Mouse (Mus musculus) heart, postnatal 0 days (tissue): Measurements from ENCODE around the gene Sema7a. TPM values are rescaled to one million over a fixed set of nuclear protein-coding genes. Genes with fewer than 3 reads are reported as not detected.

ENCODE experiments used
- ATAC-seq: fragments of 200-750 bp; cut with Nextera tagmentation; 2 replicates; pipeline ENCODE4 v1.8.0; 2017; ENCODE audit warnings: low read depth, moderate number of reproducible peaks, moderate library complexity; ENCODE audit not compliant: insufficient read depth
- DNase-seq: peaks from one replicate; pipeline ENCODE4 v3.0.0-alpha.2; 2016; ENCODE audit warnings: low spot score
- H3K27ac ChIP-seq: fragments of 300-500 bp; sonication (generic); 2 replicates; pipeline ENCODE4 v1.5.1; 2014; ENCODE audit warnings: low read depth, mild to moderate bottlenecking
- H3K27me3 ChIP-seq: fragments of 300-500 bp; sonication (generic); 2 replicates; pipeline ENCODE4 v1.6.1; 2014; ENCODE audit warnings: low read length, mixed read lengths; ENCODE audit not compliant: control insufficient read depth, insufficient read depth
- H3K36me3 ChIP-seq: fragments of 300-500 bp; sonication (generic); replicated peaks from 2 replicates; pipeline ENCODE4 v1.6.1; 2014; ENCODE audit warnings: low read length, mixed read lengths; ENCODE audit not compliant: control insufficient read depth, insufficient read depth
- H3K4me1 ChIP-seq: fragments of 300-500 bp; sonication (generic); 2 replicates; pipeline ENCODE4 v1.6.1; 2014; ENCODE audit warnings: antibody characterized with exemption; ENCODE audit not compliant: control insufficient read depth, insufficient read depth
- H3K4me2 ChIP-seq: fragments of 300-500 bp; sonication (generic); 2 replicates; pipeline ENCODE4 v1.6.1; 2014; ENCODE audit warnings: low read depth, mild to moderate bottlenecking, low read length, moderate library complexity
- H3K4me3 ChIP-seq: fragments of 300-500 bp; sonication (generic); 2 replicates; pipeline ENCODE4 v1.5.1; 2014; ENCODE audit warnings: low read depth, low read length
- H3K9ac ChIP-seq: fragments of 300-500 bp; sonication (generic); replicated peaks from 2 replicates; pipeline ENCODE4 v1.6.1; 2014; ENCODE audit warnings: low read depth, low read length, mixed read lengths
- H3K9me3 ChIP-seq: fragments of 300-500 bp; sonication (generic); replicated peaks from 2 replicates; pipeline ENCODE4 v1.6.1; 2016; ENCODE audit warnings: low read length; ENCODE audit not compliant: control insufficient read depth
- CTCF ChIP-seq: IDR thresholded peaks from 2 replicates; pipeline ENCODE4 v1.5.1; 2016; ENCODE audit warnings: antibody characterized with exemption, control low read depth, low read depth
- EP300 ChIP-seq: IDR thresholded peaks from 2 replicates; pipeline ENCODE4 v1.6.1; 2016; ENCODE audit warnings: antibody characterized with exemption, low read depth
- WGBS: fragments of 180-500 bp; shearing (Covaris S2); extraction: QIAGEN DNeasy Blood & Tissue Kit; methylation state at CpG from one replicate; pipeline ENCODE4 v1.1.7; 2014; 5-methylcytosine and 5-hydroxymethylcytosine counted together
- polyA plus RNA-seq: library from polyadenylated mRNA; unstranded; fragments of >200 nt; fragmentation: Nextera tagmentation; extraction: Ambion mirVana; gene quantifications from 2 replicates; pipeline ENCODE4 v1.2.1, GENCODE M21; 2015
- total RNA-seq: library from RNA; depleted of rRNA; stranded (reverse); fragments of >200 nt; gene quantifications from 2 replicates; pipeline ENCODE4 v1.2.3, GENCODE M21; 2014; ENCODE audit warnings: low replicate concordance

The Sema7a gene
- total and polyA plus RNA-seq, 2 experiments from 2014 or later = 1.2 to 16.8 TPM

GRCm38 (mm10) chr9:57965281-57966185 is 25.6 kb downstream of the Sema7a start:
- Histone ChIP-seq H3K4me1 (peaks cover 30% of the 10 kb centered on the region), H3K4me3 (no peak overlapping the region), H3K27ac (peak overlapping the region; percentile 60), H3K9ac (no peak overlapping the region), H3K4me2 (no peak overlapping the region), H3K27me3 (no peaks in the 10 kb centered on the region), H3K36me3 (peaks cover 6% of the 10 kb centered on the region; the same call in 1 of the 2 replicates), H3K9me3 (no peaks in the 10 kb centered on the region)
- TF ChIP-seq EP300 (no peak), CTCF (no peak)
- ATAC-seq = no peak
- 37% methylated on average over 12 of the region's 12 CpGs for WGBS
- no peak for DNase-seq

- WGBS = 27% methylated on average over 14 of the region's 14 CpGs
- Histone ChIP-seq H3K36me3 (no peaks in the 10 kb centered on the region), H3K9ac (no peak overlapping the region), H3K27me3 (no peaks in the 10 kb centered on the region), H3K4me1 (peaks cover 28% of the 10 kb centered on the region), H3K4me2 (no peak overlapping the region), H3K4me3 (no peak overlapping the region), H3K27ac (peak overlapping the region; percentile 80), H3K9me3 (no peaks in the 10 kb centered on the region)
- peak; percentile 38 for DNase-seq
- ATAC-seq = peak; percentile 65; the same call in 1 of the 2 replicates
- 0 out of 2 replicates have a peak, but pooled peaks have one; percentile 7 for TF ChIP-seq CTCF
- 0 out of 2 replicates have a peak, but pooled peaks have one; percentile 26 for TF ChIP-seq EP300
These were observed 27.5 kb downstream of the Sema7a start for GRCm38 (mm10) chr9:57967237-57967960.

GRCm38 (mm10) chr9:57968166-57968771 is 28.4 kb downstream of the Sema7a start:
- H3K27ac ChIP-seq = peak overlapping the region; percentile 80
- TF ChIP-seq CTCF = no peak
- TF ChIP-seq EP300 = no peak
- no peaks in the 10 kb centered on the region for H3K27me3 ChIP-seq
- WGBS = 80% methylated on average over 9 of the region's 9 CpGs
- no peaks in the 10 kb centered on the region for H3K36me3 ChIP-seq
- H3K9ac ChIP-seq = no peak overlapping the region
- no peak overlapping the region for H3K4me2 ChIP-seq
- H3K9me3 ChIP-seq = no peaks in the 10 kb centered on the region
- H3K4me1 ChIP-seq = peaks cover 34% of the 10 kb centered on the region
- H3K4me3 ChIP-seq = no peak overlapping the region
- DNase-seq = no peak
- no peak for ATAC-seq

GRCm38 (mm10) chr9:57968783-57969542 is 29.1 kb downstream of the Sema7a start:
- Histone ChIP-seq H3K9ac (no peak overlapping the region), H3K9me3 (no peaks in the 10 kb centered on the region), H3K36me3 (no peaks in the 10 kb centered on the region), H3K4me2 (no peak overlapping the region), H3K27ac (peak overlapping the region; percentile 80), H3K4me1 (peaks cover 34% of the 10 kb centered on the region), H3K4me3 (no peak overlapping the region), H3K27me3 (no peaks in the 10 kb centered on the region)
- WGBS = 90% methylated on average over 8 of the region's 8 CpGs
- DNase-seq (no peak), ATAC-seq (no peak)
- TF ChIP-seq CTCF (no peak), EP300 (no peak)
